Mouse (Mus musculus): ENCODE measurements around the gene Olfr1113.
"Not testable (repeated sequence)": the region's sequence is repeated elsewhere in the genome, so short reads cannot be mapped to it uniquely, and the experiment has no call there.

Olfr1113 gene

DNA sequence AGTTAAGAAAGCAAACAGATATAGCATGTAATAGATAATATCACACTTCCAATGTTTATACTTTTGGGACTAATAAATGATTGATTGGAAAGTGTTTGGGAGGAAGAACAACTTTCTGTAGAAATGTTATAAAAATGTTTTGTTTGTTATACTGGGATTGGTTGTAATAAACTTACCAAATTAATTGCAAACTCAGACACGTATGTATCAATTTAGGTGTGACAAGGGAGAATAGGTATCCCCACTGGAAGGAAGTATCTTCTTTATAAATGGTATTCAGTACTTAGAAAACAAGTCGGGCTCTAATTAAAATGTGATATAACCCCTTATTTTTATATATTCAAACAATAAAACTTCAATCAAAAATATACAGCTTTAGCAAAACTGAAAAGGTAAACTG lies at the start of gene Olfr1113:
TSS of gene Olfr1113 (plus strand) at position 301 of the 400 bp plus-strand sequence.
- DNase-seq (ENCODE audit: low read depth, low spot score): no peak

DNA sequence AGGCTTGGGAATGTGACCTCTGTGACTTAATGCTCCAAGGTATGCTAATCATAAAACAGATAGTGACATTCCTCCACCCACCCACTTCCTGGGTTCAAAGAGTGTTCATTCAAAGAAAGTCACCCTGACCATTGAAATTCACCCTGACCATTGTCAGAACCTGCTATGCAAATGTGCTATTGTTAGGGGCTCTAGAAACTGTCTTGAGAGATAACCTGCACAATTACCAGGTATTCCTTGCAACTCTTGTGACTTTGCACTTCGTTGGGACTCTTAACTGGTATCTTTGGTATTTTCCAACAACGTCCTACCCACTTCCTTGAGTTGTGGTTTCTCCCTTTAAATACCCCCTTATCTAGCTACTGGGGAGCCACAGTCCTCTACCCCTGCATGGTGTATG lies 41.0 kb upstream of the Olfr1113 start:
- not testable (repeated sequence) for DNase-seq (ENCODE audit: low read depth, low spot score)

- DNase-seq (ENCODE audit: low read depth, low spot score): no peak
These were observed 21.3 kb upstream of the Olfr1113 start, which contains the start of gene Olfr1112 for GRCm38 (mm10) chr2:87187498-87187897. TSS of gene Olfr1112 (plus strand) at chr2:87187798.

DNA sequence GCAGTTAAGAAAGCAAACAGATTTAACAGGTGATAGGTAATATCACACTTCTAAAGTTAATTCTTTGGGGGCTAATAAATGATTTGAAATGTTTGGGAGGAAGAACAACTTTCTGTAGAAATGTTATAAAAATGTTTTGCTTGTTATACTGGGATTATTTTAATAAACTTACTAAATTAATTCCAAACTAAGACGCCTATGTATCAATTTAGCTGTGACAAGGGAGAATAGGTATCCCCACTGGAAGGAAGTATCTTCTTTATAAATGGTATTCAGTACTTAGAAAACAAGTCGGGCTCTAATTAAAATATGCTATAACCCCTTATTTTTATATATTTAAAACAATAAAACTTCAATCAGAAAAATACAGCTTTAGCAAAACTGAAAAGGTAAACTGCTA lies 38.9 kb downstream of the Olfr1113 start, which contains the start of gene Olfr1115:
TSS of gene Olfr1115 (plus strand) at position 301 of the 400 bp plus-strand sequence.
- no peak for DNase-seq (ENCODE audit: low read depth, low spot score)
